Mouse (Mus musculus) lung, postnatal 0 days (tissue): ENCODE results near the gene Zfp655. TPM values are rescaled to one million over a fixed set of nuclear protein-coding genes. Genes with fewer than 3 reads are reported as not detected.
"Not testable (repeated sequence)": the region's sequence is repeated elsewhere in the genome, so short reads cannot be mapped to it uniquely, and the experiment has no call there.

Experiments
- ATAC-seq: fragments of 200-750 bp; cut with Nextera tagmentation; 2 replicates; pipeline ENCODE4 v1.8.0; 2017; ENCODE audit warnings: moderate library complexity
- DNase-seq: peaks from one replicate; pipeline ENCODE4 v3.0.0-alpha.2; 2016; ENCODE audit warnings: low spot score
- H3K27ac ChIP-seq: fragments of 300-500 bp; sonication (generic); 2 replicates; pipeline ENCODE4 v1.5.1; 2014; ENCODE audit warnings: antibody characterized with exemption, mild to moderate bottlenecking, low read length, mixed read lengths
- H3K27me3 ChIP-seq: fragments of 300-500 bp; sonication (generic); replicated peaks from 2 replicates; pipeline ENCODE4 v1.6.1; 2014; ENCODE audit warnings: low read length, mixed read lengths; ENCODE audit not compliant: insufficient read depth
- H3K36me3 ChIP-seq: fragments of 300-500 bp; sonication (generic); 2 replicates; pipeline ENCODE4 v1.6.1; 2014; ENCODE audit warnings: low read length, mixed read lengths; ENCODE audit not compliant: insufficient read depth
- H3K4me1 ChIP-seq: fragments of 300-500 bp; sonication (generic); 2 replicates; pipeline ENCODE4 v1.6.1; 2014; ENCODE audit warnings: antibody characterized with exemption, low read depth, low read length, mixed read lengths; ENCODE audit not compliant: insufficient read depth
- H3K4me2 ChIP-seq: fragments of 300-500 bp; sonication (generic); replicated peaks from 2 replicates; pipeline ENCODE4 v1.6.1; 2014; ENCODE audit warnings: low read depth, mild to moderate bottlenecking, low read length, moderate library complexity, mixed read lengths
- H3K4me3 ChIP-seq: fragments of 300-500 bp; sonication (generic); 2 replicates; pipeline ENCODE4 v1.5.1; 2014; ENCODE audit warnings: low read depth, low read length
- H3K9ac ChIP-seq: fragments of 300-500 bp; sonication (generic); replicated peaks from 2 replicates; pipeline ENCODE4 v1.6.1; 2014; ENCODE audit warnings: low read depth, mild to moderate bottlenecking
- H3K9me3 ChIP-seq: fragments of 300-500 bp; sonication (generic); 2 replicates; pipeline ENCODE4 v1.6.1; 2016; ENCODE audit warnings: low read length, mixed read lengths
- CTCF ChIP-seq: IDR thresholded peaks from 2 replicates; pipeline ENCODE4 v1.5.1; 2016; ENCODE audit warnings: antibody characterized with exemption, mild to moderate bottlenecking
- EP300 ChIP-seq: IDR thresholded peaks from 2 replicates; pipeline ENCODE4 v1.6.1; 2016; ENCODE audit warnings: antibody characterized with exemption, mild to moderate bottlenecking, control low read depth
- WGBS: fragments of 180-500 bp; shearing (Covaris S2); extraction: QIAGEN DNeasy Blood & Tissue Kit; methylation state at CpG from one replicate; pipeline ENCODE4 v1.1.7; 2014; 5-methylcytosine and 5-hydroxymethylcytosine counted together
- polyA plus RNA-seq: library from polyadenylated mRNA; unstranded; fragments of >200 nt; fragmentation: Nextera tagmentation; extraction: Ambion mirVana; gene quantifications from 2 replicates; pipeline ENCODE4 v1.2.1, GENCODE M21; 2015

The Zfp655 gene
- polyA plus RNA-seq, 1 experiment from 2014 or later, result 32.1 TPM

DNA sequence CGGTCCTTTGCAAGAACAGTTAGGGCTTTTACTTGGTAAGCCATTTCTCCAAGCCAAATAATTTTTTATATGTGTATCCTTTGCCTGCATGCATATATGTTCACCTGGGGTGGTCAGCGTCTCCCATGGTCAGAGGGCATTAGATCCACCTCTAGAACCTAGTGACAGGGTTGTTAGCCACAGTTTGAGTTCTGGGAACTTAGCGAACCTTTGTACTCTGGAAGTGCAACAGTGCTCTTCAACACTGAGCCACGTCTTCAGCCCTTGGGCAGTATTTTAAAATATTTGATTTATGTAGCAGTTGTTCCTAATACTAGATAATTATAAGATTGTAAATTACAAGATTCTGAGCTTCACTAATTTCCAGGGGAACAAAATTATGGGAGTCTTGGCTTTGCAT, 874 bp upstream of the Zfp655 start:
- Histone ChIP-seq H3K4me3 (no peak overlapping the region), H3K27ac (peak overlapping the region; percentile 98), H3K27me3 (no peaks in the 10 kb centered on the region), H3K4me1 (no peaks in the 10 kb centered on the region), H3K9me3 (no peaks in the 10 kb centered on the region), H3K4me2 (no peak overlapping the region; the same call in 1 of the 2 replicates), H3K9ac (peak overlapping the region; percentile 98; the same call in 1 of the 2 replicates), H3K36me3 (peaks cover 7% of the 10 kb centered on the region; the same call in 1 of the 2 replicates)
- TF ChIP-seq CTCF, result no peak
- DNase-seq (no peak), ATAC-seq (no peak)
- WGBS, result 86% methylated on average over 4 of the region's 4 CpGs

DNA sequence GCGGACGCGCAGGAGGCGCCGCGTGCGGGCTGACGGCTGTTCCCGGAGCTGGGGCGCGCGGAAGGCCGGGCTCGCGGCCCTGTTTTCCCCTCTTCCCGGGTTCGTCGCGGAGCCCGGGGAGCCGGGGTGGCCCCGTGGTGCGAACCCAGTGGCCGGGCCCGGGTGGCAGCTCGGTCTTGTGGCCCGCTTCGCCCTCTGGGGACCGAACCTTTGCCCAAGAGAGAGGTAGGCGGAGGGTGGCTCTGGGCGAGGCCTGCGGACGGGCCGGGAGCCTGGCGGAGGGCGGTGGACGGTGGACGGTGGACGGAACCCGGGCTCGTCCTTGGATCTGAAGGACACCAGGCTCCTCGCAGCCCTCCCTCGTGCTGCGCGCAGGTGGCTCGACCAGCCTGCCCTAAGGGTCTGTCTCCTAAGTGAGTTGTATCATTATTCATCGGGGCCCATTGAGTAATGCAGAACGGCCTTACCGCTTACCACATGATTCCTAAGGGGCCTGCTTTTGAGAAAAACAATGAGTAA, 437 bp downstream of the Zfp655 start:
- DNase-seq, result peak; percentile 78
- no peak for TF ChIP-seq EP300
- TF ChIP-seq CTCF, result no peak
- Histone ChIP-seq H3K4me3 (peak overlapping the region; percentile 95), H3K27me3 (no peaks in the 10 kb centered on the region), H3K9me3 (no peaks in the 10 kb centered on the region), H3K4me2 (peak overlapping the region; percentile 69), H3K4me1 (no peaks in the 10 kb centered on the region), H3K36me3 (peaks cover 12% of the 10 kb centered on the region; the same call in 1 of the 2 replicates), H3K27ac (peak overlapping the region; percentile 98), H3K9ac (peak overlapping the region; percentile 98)
- ATAC-seq, result peak; percentile 55
- 0% methylated on average over 25 of the region's 49 CpGs for WGBS

DNA sequence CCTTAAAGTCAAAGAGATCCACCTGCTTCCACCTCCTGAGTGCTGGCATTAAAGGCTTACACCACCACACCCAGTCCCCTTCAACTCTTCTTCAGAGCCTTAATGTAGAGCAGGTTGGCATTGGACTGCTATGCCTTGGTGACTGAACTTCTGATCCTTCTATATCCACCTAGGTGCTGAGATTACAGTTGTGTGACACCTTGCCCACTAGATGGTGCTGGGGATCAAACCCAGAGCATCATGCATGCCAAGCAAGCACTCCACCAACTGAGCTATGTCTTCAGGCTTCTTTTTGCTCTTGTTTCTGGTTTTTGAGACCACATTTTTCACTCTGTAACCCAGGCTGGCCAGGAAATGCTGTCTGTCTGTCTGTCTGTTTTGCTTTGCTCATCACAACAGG, 3.1 kb downstream of the Zfp655 start:
- Histone ChIP-seq H3K9me3 (no peaks in the 10 kb centered on the region), H3K4me1 (no peaks in the 10 kb centered on the region), H3K9ac (no peak overlapping the region), H3K4me2 (no peak overlapping the region), H3K4me3 (no peak overlapping the region), H3K27me3 (no peaks in the 10 kb centered on the region), H3K27ac (no peak overlapping the region), H3K36me3 (peaks cover 26% of the 10 kb centered on the region; the same call in 1 of the 2 replicates)
- ATAC-seq (no peak), DNase-seq (peak; percentile 61)
- TF ChIP-seq EP300 (no peak), CTCF (peak; percentile 76)

DNA sequence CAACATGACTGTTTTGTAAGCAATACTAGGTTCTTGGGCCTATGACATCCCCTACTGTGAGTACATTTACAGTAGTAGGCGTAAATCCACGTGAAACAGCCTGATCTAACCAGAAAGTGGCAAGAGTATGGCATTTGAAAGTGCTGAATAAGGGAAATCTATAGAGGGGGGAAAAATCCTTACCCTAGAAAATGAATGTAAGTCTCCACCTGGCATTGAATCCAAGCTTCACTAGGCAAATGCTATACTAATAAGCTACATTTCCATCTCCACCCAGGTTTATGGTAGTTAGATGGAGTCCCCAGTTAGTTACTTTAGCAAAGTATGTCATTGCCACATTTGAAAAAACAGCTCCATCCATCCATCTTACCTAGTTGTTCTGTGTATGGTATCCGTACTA, 18.0 kb downstream of the Zfp655 start:
- no peak overlapping the region for H3K9ac ChIP-seq
- ATAC-seq (no peak), DNase-seq (no peak)
- no peak for TF ChIP-seq CTCF
- no peak for TF ChIP-seq EP300
- no peak overlapping the region for H3K27ac ChIP-seq
- H3K27me3 ChIP-seq, result no peaks in the 10 kb centered on the region
- no peak overlapping the region for H3K4me3 ChIP-seq
- no peak overlapping the region for H3K4me2 ChIP-seq
- H3K4me1 ChIP-seq, result no peaks in the 10 kb centered on the region
- WGBS, result 98% methylated on average over 3 of the region's 3 CpGs
- no peaks in the 10 kb centered on the region for H3K9me3 ChIP-seq
- H3K36me3 ChIP-seq, result peaks cover 16% of the 10 kb centered on the region; the same call in 1 of the 2 replicates

DNA sequence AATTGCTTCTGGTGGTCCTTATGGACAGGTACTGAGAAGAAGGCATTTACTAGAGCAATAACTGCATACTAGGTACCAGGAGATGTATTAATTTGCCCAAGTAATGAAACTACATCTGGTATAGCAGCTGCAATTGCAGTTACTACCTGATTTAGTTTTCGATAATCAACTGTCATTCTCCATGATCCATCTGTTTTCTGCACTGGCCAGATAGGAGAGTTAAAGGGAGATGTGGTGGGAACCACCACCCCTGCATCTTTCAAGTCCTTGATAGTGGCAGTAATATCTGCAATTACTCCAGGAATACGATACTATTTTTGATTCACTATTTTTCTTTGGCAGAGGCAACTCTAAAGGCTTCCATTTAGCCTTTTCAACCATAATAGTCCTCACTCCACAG, 42.1 kb downstream of the Zfp655 start:
- ATAC-seq, result not testable (repeated sequence)

DNA sequence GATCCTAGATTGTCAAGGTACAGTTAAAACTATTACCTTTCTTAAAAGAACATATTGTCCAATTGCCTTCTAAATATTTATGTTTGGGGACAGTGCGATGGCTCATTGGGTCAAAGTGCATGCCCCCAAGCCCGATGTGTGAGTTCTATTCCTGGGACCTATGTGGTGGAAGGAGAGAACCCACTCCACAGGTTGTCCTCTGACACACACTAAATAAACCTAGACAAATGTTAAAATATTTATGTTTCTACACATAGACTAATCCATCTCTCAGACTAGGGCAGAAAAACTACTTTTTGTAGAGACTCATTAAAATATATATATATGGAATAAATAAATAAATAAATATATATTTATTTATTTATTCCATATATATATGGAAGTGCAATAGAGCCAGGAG, 48.4 kb downstream of the Zfp655 start:
- H3K36me3 ChIP-seq, result no peaks in the 10 kb centered on the region
- H3K4me2 ChIP-seq, result peak overlapping the region; percentile 75; the same call in 1 of the 2 replicates
- H3K27ac ChIP-seq, result no peak overlapping the region
- DNase-seq, result no peak
- 87% methylated on average over 2 of the region's 2 CpGs for WGBS
- no peaks in the 10 kb centered on the region for H3K27me3 ChIP-seq
- peak overlapping the region; percentile 73; the same call in 1 of the 2 replicates for H3K4me3 ChIP-seq
- no peak for TF ChIP-seq EP300
- no peak for TF ChIP-seq CTCF
- ATAC-seq, result no peak
- H3K4me1 ChIP-seq, result no peaks in the 10 kb centered on the region; the same call in 1 of the 2 replicates
- H3K9ac ChIP-seq, result no peak overlapping the region
- no peaks in the 10 kb centered on the region for H3K9me3 ChIP-seq

More for the DNA sequence above, 42.1 kb downstream of the Zfp655 start:
- H3K9me3 ChIP-seq, H3K27ac ChIP-seq, H3K4me3 ChIP-seq, H3K27me3 ChIP-seq, H3K4me2 ChIP-seq, H3K4me1 ChIP-seq, H3K36me3 ChIP-seq, H3K9ac ChIP-seq, DNase-seq: not testable (repeated sequence)
- WGBS, result 79% methylated on average over 2 of the region's 2 CpGs
